Mouse (Mus musculus): Measurements from ENCODE around the gene Cand2. TPM values are rescaled to one million over a fixed set of nuclear protein-coding genes. Genes with fewer than 3 reads are reported as not detected.

The Cand2 gene
- 16.7 and 17.9 TPM in 2 replicates for polyA plus RNA-seq (2015; fragmentation: Nextera tagmentation; extraction: Ambion mirVana)

GRCm38 (mm10) chr6:115774501-115774921 is at the start of gene Cand2:
TSS of gene Cand2 (plus strand) at chr6:115774538.
- Histone ChIP-seq H3K27ac (ENCODE audit: low read length) (peak within 1 kb of the TSS; percentile 65), H3K36me3 (ENCODE audit: control insufficient read depth, insufficient read depth) (no peaks in the 10 kb centered on the region), H3K27me3 (replicated peaks; ENCODE audit: control insufficient read depth, insufficient read depth, low read length) (no peaks in the 10 kb centered on the region), H3K4me2 (ENCODE audit: low read length) (peak within 1 kb of the TSS; percentile 82), H3K9ac (replicated peaks; ENCODE audit: low read depth, low read length) (peak within 1 kb of the TSS; percentile 95), H3K4me1 (replicated peaks; ENCODE audit: control insufficient read depth, insufficient read depth, low read length) (peaks cover 24% of the 10 kb centered on the region), H3K9me3 (ENCODE audit: control insufficient read depth, low read length) (no peaks in the 10 kb centered on the region), H3K4me3 (replicated peaks; ENCODE audit: low read length) (peak within 1 kb of the TSS; percentile 90)
- under 1% methylated on average over 24 of the region's 28 CpGs for WGBS
- peak; percentile 84 for ATAC-seq

GRCm38 (mm10) chr6:115727108-115727507 is 47.2 kb upstream of the Cand2 start:
- Histone ChIP-seq H3K4me2 (ENCODE audit: low read length) (no peak overlapping the region), H3K27ac (ENCODE audit: low read length) (no peak overlapping the region), H3K9me3 (ENCODE audit: control insufficient read depth, low read length) (peaks cover 6% of the 10 kb centered on the region; the same call in 1 of the 2 replicates), H3K4me1 (replicated peaks; ENCODE audit: control insufficient read depth, insufficient read depth, low read length) (no peaks in the 10 kb centered on the region), H3K27me3 (replicated peaks; ENCODE audit: control insufficient read depth, insufficient read depth, low read length) (no peaks in the 10 kb centered on the region), H3K36me3 (ENCODE audit: control insufficient read depth, insufficient read depth) (no peaks in the 10 kb centered on the region), H3K4me3 (replicated peaks; ENCODE audit: low read length) (no peak overlapping the region), H3K9ac (replicated peaks; ENCODE audit: low read depth, low read length) (no peak overlapping the region)
- ATAC-seq = no peak
- WGBS = 88% methylated on average over 1 of the region's 1 CpGs

GRCm38 (mm10) chr6:115727570-115727969 is 46.8 kb upstream of the Cand2 start:
- H3K9me3 ChIP-seq (ENCODE audit: control insufficient read depth, low read length) = peaks cover 6% of the 10 kb centered on the region; the same call in 1 of the 2 replicates
- H3K9ac ChIP-seq (replicated peaks; ENCODE audit: low read depth, low read length) = no peak overlapping the region
- no peak overlapping the region for H3K27ac ChIP-seq (ENCODE audit: low read length)
- ATAC-seq = no peak
- H3K36me3 ChIP-seq (ENCODE audit: control insufficient read depth, insufficient read depth) = no peaks in the 10 kb centered on the region
- 49% methylated on average over 2 of the region's 2 CpGs for WGBS
- no peaks in the 10 kb centered on the region for H3K4me1 ChIP-seq (replicated peaks; ENCODE audit: control insufficient read depth, insufficient read depth, low read length)
- no peak overlapping the region for H3K4me3 ChIP-seq (replicated peaks; ENCODE audit: low read length)
- no peak overlapping the region for H3K4me2 ChIP-seq (ENCODE audit: low read length)
- no peaks in the 10 kb centered on the region for H3K27me3 ChIP-seq (replicated peaks; ENCODE audit: control insufficient read depth, insufficient read depth, low read length)

GRCm38 (mm10) chr6:115730560-115731342 is 43.6 kb upstream of the Cand2 start:
- no peak for ATAC-seq
- WGBS = 76% methylated on average over 20 of the region's 20 CpGs
- H3K4me3 ChIP-seq (replicated peaks; ENCODE audit: low read length) = no peak overlapping the region
- H3K4me1 ChIP-seq (replicated peaks; ENCODE audit: control insufficient read depth, insufficient read depth, low read length) = no peaks in the 10 kb centered on the region
- peaks cover 6% of the 10 kb centered on the region; the same call in 1 of the 2 replicates for H3K9me3 ChIP-seq (ENCODE audit: control insufficient read depth, low read length)
- no peaks in the 10 kb centered on the region for H3K27me3 ChIP-seq (replicated peaks; ENCODE audit: control insufficient read depth, insufficient read depth, low read length)
- H3K27ac ChIP-seq (ENCODE audit: low read length) = no peak overlapping the region
- H3K9ac ChIP-seq (replicated peaks; ENCODE audit: low read depth, low read length) = no peak overlapping the region
- H3K4me2 ChIP-seq (ENCODE audit: low read length) = no peak overlapping the region
- no peaks in the 10 kb centered on the region for H3K36me3 ChIP-seq (ENCODE audit: control insufficient read depth, insufficient read depth)

GRCm38 (mm10) chr6:115732341-115732928 is 41.9 kb upstream of the Cand2 start:
- Histone ChIP-seq H3K27me3 (replicated peaks; ENCODE audit: control insufficient read depth, insufficient read depth, low read length) (no peaks in the 10 kb centered on the region), H3K4me2 (ENCODE audit: low read length) (no peak overlapping the region), H3K9me3 (ENCODE audit: control insufficient read depth, low read length) (peaks cover 2% of the 10 kb centered on the region; the same call in 1 of the 2 replicates), H3K4me3 (replicated peaks; ENCODE audit: low read length) (no peak overlapping the region), H3K27ac (ENCODE audit: low read length) (no peak overlapping the region), H3K36me3 (ENCODE audit: control insufficient read depth, insufficient read depth) (no peaks in the 10 kb centered on the region), H3K4me1 (replicated peaks; ENCODE audit: control insufficient read depth, insufficient read depth, low read length) (no peaks in the 10 kb centered on the region), H3K9ac (replicated peaks; ENCODE audit: low read depth, low read length) (no peak overlapping the region)
- 84% methylated on average over 22 of the region's 22 CpGs for WGBS
- ATAC-seq = no peak

GRCm38 (mm10) chr6:115734909-115735308 is 39.4 kb upstream of the Cand2 start:
- Histone ChIP-seq H3K9me3 (ENCODE audit: control insufficient read depth, low read length) (no peaks in the 10 kb centered on the region), H3K4me3 (replicated peaks; ENCODE audit: low read length) (no peak overlapping the region), H3K4me2 (ENCODE audit: low read length) (no peak overlapping the region), H3K27ac (ENCODE audit: low read length) (no peak overlapping the region), H3K27me3 (replicated peaks; ENCODE audit: control insufficient read depth, insufficient read depth, low read length) (no peaks in the 10 kb centered on the region), H3K4me1 (replicated peaks; ENCODE audit: control insufficient read depth, insufficient read depth, low read length) (no peaks in the 10 kb centered on the region), H3K9ac (replicated peaks; ENCODE audit: low read depth, low read length) (no peak overlapping the region), H3K36me3 (ENCODE audit: control insufficient read depth, insufficient read depth) (no peaks in the 10 kb centered on the region)
- 77% methylated on average over 4 of the region's 4 CpGs for WGBS
- no peak for ATAC-seq

- Histone ChIP-seq H3K4me2 (ENCODE audit: low read length) (no peak overlapping the region), H3K9ac (replicated peaks; ENCODE audit: low read depth, low read length) (no peak overlapping the region), H3K4me3 (replicated peaks; ENCODE audit: low read length) (no peak overlapping the region), H3K4me1 (replicated peaks; ENCODE audit: control insufficient read depth, insufficient read depth, low read length) (no peaks in the 10 kb centered on the region), H3K9me3 (ENCODE audit: control insufficient read depth, low read length) (no peaks in the 10 kb centered on the region), H3K27me3 (replicated peaks; ENCODE audit: control insufficient read depth, insufficient read depth, low read length) (no peaks in the 10 kb centered on the region), H3K36me3 (ENCODE audit: control insufficient read depth, insufficient read depth) (no peaks in the 10 kb centered on the region), H3K27ac (ENCODE audit: low read length) (no peak overlapping the region)
- ATAC-seq = no peak
- WGBS = 95% methylated on average over 5 of the region's 5 CpGs
Observed at GRCm38 (mm10) chr6:115739056-115739455, 35.3 kb upstream of the Cand2 start.

- no peak overlapping the region for H3K4me3 ChIP-seq (replicated peaks; ENCODE audit: low read length)
- ATAC-seq = no peak
- no peak overlapping the region for H3K9ac ChIP-seq (replicated peaks; ENCODE audit: low read depth, low read length)
- no peaks in the 10 kb centered on the region for H3K27me3 ChIP-seq (replicated peaks; ENCODE audit: control insufficient read depth, insufficient read depth, low read length)
- no peak overlapping the region for H3K4me2 ChIP-seq (ENCODE audit: low read length)
- no peaks in the 10 kb centered on the region for H3K9me3 ChIP-seq (ENCODE audit: control insufficient read depth, low read length)
- H3K36me3 ChIP-seq (ENCODE audit: control insufficient read depth, insufficient read depth) = no peaks in the 10 kb centered on the region
- H3K4me1 ChIP-seq (replicated peaks; ENCODE audit: control insufficient read depth, insufficient read depth, low read length) = no peaks in the 10 kb centered on the region
- H3K27ac ChIP-seq (ENCODE audit: low read length) = no peak overlapping the region
- 0% methylated on average over 1 of the region's 1 CpGs for WGBS
Observed at GRCm38 (mm10) chr6:115743569-115743968, 30.8 kb upstream of the Cand2 start.

- ATAC-seq = no peak
- no peaks in the 10 kb centered on the region for H3K36me3 ChIP-seq (ENCODE audit: control insufficient read depth, insufficient read depth)
- WGBS = 6% methylated on average over 1 of the region's 1 CpGs
Observed at GRCm38 (mm10) chr6:115746326-115746725, 28.0 kb upstream of the Cand2 start.

More at GRCm38 (mm10) chr6:115746326-115746725, 28.0 kb upstream of the Cand2 start:
- H3K27me3 ChIP-seq (replicated peaks; ENCODE audit: control insufficient read depth, insufficient read depth, low read length) = no peaks in the 10 kb centered on the region
- H3K4me3 ChIP-seq (replicated peaks; ENCODE audit: low read length) = no peak overlapping the region
- H3K4me1 ChIP-seq (replicated peaks; ENCODE audit: control insufficient read depth, insufficient read depth, low read length) = no peaks in the 10 kb centered on the region
- H3K27ac ChIP-seq (ENCODE audit: low read length) = no peak overlapping the region
- no peak overlapping the region for H3K4me2 ChIP-seq (ENCODE audit: low read length)
- no peaks in the 10 kb centered on the region for H3K9me3 ChIP-seq (ENCODE audit: control insufficient read depth, low read length)
- H3K9ac ChIP-seq (replicated peaks; ENCODE audit: low read depth, low read length) = no peak overlapping the region

Measured in forebrain, embryonic 16.5 days (tissue).